Comparison of ENCODE assay signal across 18 mouse cellular contexts in the genomic region with DNA sequence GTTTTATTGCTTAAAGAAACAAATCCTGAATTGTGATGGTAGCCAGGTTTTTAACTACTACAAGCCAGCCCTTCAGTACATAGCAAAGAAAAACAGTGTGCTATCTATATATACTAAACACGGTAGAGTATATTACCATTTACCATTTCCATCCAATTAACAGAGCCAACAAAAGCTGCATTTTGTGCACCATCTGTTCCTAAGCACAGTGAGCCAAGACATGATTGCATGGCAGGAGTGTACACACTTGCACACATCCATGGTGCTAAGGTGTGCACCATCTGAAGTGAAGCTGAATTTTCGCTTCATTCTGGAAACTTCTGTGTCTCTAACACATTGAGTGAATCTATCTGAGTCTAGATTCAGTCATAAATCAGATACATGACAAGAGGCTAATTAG.
"Had no signal": no experiment of that assay in that cellular context is flagged by ENCODE, and none has a peak within 500 bp of the region (broad histone marks: within the 10 kb centered on the region; RNA-seq: fewer than 3 reads in every experiment).

No protein-coding gene starts in this region.

- ATAC-seq: liver, postnatal 0 days; midbrain, embryonic 16.5 days had no signal

- DNase-seq: kidney, adult 2 months; kidney, postnatal 14 days; liver, embryonic 13.5 days; liver, postnatal 0 days; lung, postnatal 14 days; retina, postnatal 1 day; right cerebral cortex, postnatal 4 days; spleen, adult 18-20 months; thymus, adult 2 months; thymus, postnatal 25 days had no signal

- H3K27me3 ChIP-seq: kidney, embryonic 15.5 days; limb, embryonic 15.5 days; liver, embryonic 13.5 days; lung, embryonic 15.5 days; megakaryocyte, embryonic 14.5 days; midbrain, embryonic 12.5 days; neural tube, embryonic 13.5 days had no signal

- H3K9me3 ChIP-seq: kidney, embryonic 15.5 days; limb, embryonic 15.5 days; liver, embryonic 13.5 days; lung, embryonic 15.5 days; megakaryocyte, embryonic 14.5 days; midbrain, embryonic 12.5 days; neural tube, embryonic 13.5 days had no signal

- H3K9ac ChIP-seq: kidney, embryonic 15.5 days; limb, embryonic 15.5 days; liver, embryonic 13.5 days; liver, postnatal 0 days; lung, embryonic 15.5 days; midbrain, embryonic 12.5 days; neural tube, embryonic 13.5 days had no signal

- H3K36me3 ChIP-seq: kidney, embryonic 15.5 days; limb, embryonic 15.5 days; liver, embryonic 13.5 days; lung, embryonic 15.5 days had no signal

- H3K4me2 ChIP-seq: kidney, embryonic 15.5 days; limb, embryonic 15.5 days; liver, embryonic 13.5 days; lung, embryonic 15.5 days; midbrain, embryonic 12.5 days; neural tube, embryonic 13.5 days had no signal

- H3K27ac ChIP-seq: kidney, embryonic 15.5 days; limb, embryonic 15.5 days; liver, embryonic 13.5 days; lung, embryonic 15.5 days; macrophage; midbrain, embryonic 12.5 days; neural tube, embryonic 13.5 days had no signal

- H3K4me3 ChIP-seq: kidney, embryonic 15.5 days; limb, embryonic 15.5 days; liver, embryonic 13.5 days; lung, embryonic 15.5 days; megakaryocyte, embryonic 14.5 days; midbrain, embryonic 12.5 days; neural tube, embryonic 13.5 days had no signal

- H3K4me1 ChIP-seq: kidney, embryonic 15.5 days; limb, embryonic 15.5 days; liver, embryonic 13.5 days; lung, embryonic 15.5 days; megakaryocyte, embryonic 14.5 days; midbrain, embryonic 12.5 days; neural tube, embryonic 13.5 days had no signal
